In genomic region chr1:170549059-170549458, GRCm38 (mm10) we compare ENCODE assay signal across 9 mouse cellular contexts. TPM values are rescaled to one million over a fixed set of nuclear protein-coding genes. Genes with fewer than 3 reads are reported as not detected.
DNase-seq lines count a peak whose midpoint lies in the region; ATAC-seq and TF ChIP-seq lines count a peak whose summit lies in the region.
"Had no signal": no experiment of that assay in that cellular context is flagged by ENCODE, and none has a peak within 500 bp of the region (broad histone marks: within the 10 kb centered on the region; RNA-seq: fewer than 3 reads in every experiment).

No protein-coding gene starts in this region.

- no peaks in the 10 kb centered on the region for H3K27me3 ChIP-seq in forebrain, embryonic 13.5 days
- H3K27me3 ChIP-seq in forebrain, embryonic 10.5 days (ENCODE audit: poor library complexity, severe bottlenecking): no peaks in the 10 kb centered on the region
- H3K27me3 ChIP-seq in midbrain, postnatal 0 days (ENCODE audit: insufficient read depth, low read length): no peaks in the 10 kb centered on the region
- no peaks in the 10 kb centered on the region for H3K27me3 ChIP-seq in midbrain, embryonic 13.5 days
- no peaks in the 10 kb centered on the region for H3K27me3 ChIP-seq in heart, embryonic 16.5 days (ENCODE audit: control insufficient read depth, insufficient read depth, low read length)
- no peaks in the 10 kb centered on the region for H3K27me3 ChIP-seq in lung, embryonic 15.5 days

- peak overlapping the region; percentile 8; the same call in 1 of the 2 replicates for H3K27ac ChIP-seq in forebrain, embryonic 13.5 days
- H3K27ac ChIP-seq in forebrain, embryonic 10.5 days: no peak overlapping the region
- H3K27ac ChIP-seq in midbrain, postnatal 0 days (ENCODE audit: low read depth, low read length): no peak overlapping the region
- no peak overlapping the region for H3K27ac ChIP-seq in midbrain, embryonic 13.5 days
- 0 out of 2 replicates have a peak overlapping the region, but pooled peaks have one; percentile 50 for H3K27ac ChIP-seq in heart, embryonic 16.5 days (ENCODE audit: low read length)
- H3K27ac ChIP-seq in lung, embryonic 15.5 days: no peak overlapping the region
- H3K27ac ChIP-seq: kidney, postnatal 0 days had no signal

- no peak overlapping the region for H3K9ac ChIP-seq in forebrain, embryonic 13.5 days
- no peak overlapping the region for H3K9ac ChIP-seq in midbrain, postnatal 0 days (replicated peaks; ENCODE audit: low read length, poor library complexity, severe bottlenecking)
- no peak overlapping the region for H3K9ac ChIP-seq in midbrain, embryonic 13.5 days (replicated peaks)
- H3K9ac ChIP-seq in heart, embryonic 16.5 days (ENCODE audit: low read length): no peak overlapping the region
- no peak overlapping the region for H3K9ac ChIP-seq in lung, embryonic 15.5 days

- 0 out of 2 replicates have a peak, but pooled peaks cover 4% of the 10 kb centered on the region for H3K9me3 ChIP-seq in forebrain, embryonic 13.5 days (replicated peaks)
- H3K9me3 ChIP-seq in forebrain, embryonic 10.5 days: no peaks in the 10 kb centered on the region; the same call in 1 of the 2 replicates
- peaks cover 4% of the 10 kb centered on the region; the same call in 1 of the 2 replicates for H3K9me3 ChIP-seq in midbrain, postnatal 0 days (ENCODE audit: low read length)
- no peaks in the 10 kb centered on the region for H3K9me3 ChIP-seq in midbrain, embryonic 13.5 days
- H3K9me3 ChIP-seq in heart, embryonic 16.5 days (replicated peaks; ENCODE audit: control insufficient read depth, low read length): no peaks in the 10 kb centered on the region
- H3K9me3 ChIP-seq in lung, embryonic 15.5 days: no peaks in the 10 kb centered on the region

- peaks cover 22% of the 10 kb centered on the region for H3K4me1 ChIP-seq in forebrain, embryonic 13.5 days
- H3K4me1 ChIP-seq in forebrain, embryonic 10.5 days: peaks cover 11% of the 10 kb centered on the region
- H3K4me1 ChIP-seq in midbrain, postnatal 0 days (ENCODE audit: insufficient read depth, low read length): peaks cover 4% of the 10 kb centered on the region; the same call in 1 of the 2 replicates
- no peaks in the 10 kb centered on the region for H3K4me1 ChIP-seq in midbrain, embryonic 13.5 days (replicated peaks)
- peaks cover 37% of the 10 kb centered on the region for H3K4me1 ChIP-seq in heart, embryonic 16.5 days (ENCODE audit: control insufficient read depth, insufficient read depth, low read length)
- H3K4me1 ChIP-seq in lung, embryonic 15.5 days: peaks cover 19% of the 10 kb centered on the region

- TF ChIP-seq CTCF in midbrain, postnatal 0 days (IDR thresholded peaks at IDR 0.05): no peak

- WGBS in forebrain, embryonic 13.5 days: 47% methylated on average over 9 of the region's 9 CpGs
- WGBS in forebrain, embryonic 10.5 days: 71% methylated on average over 9 of the region's 9 CpGs
- 34% methylated on average over 9 of the region's 9 CpGs for WGBS in midbrain, postnatal 0 days
- WGBS in midbrain, embryonic 13.5 days: 53% methylated on average over 9 of the region's 9 CpGs
- 48% methylated on average over 9 of the region's 9 CpGs for WGBS in heart, embryonic 16.5 days
- 26% methylated on average over 9 of the region's 9 CpGs for WGBS in lung, embryonic 15.5 days

- DNase-seq in forebrain, embryonic 10.5 days (ENCODE audit: extremely low spot score, low spot score): no peak
- DNase-seq in midbrain, postnatal 0 days (ENCODE audit: low spot score): peak; percentile 92
- no peak for DNase-seq in spleen, postnatal 4 days (ENCODE audit: low spot score in 2 of 2)
- DNase-seq in frontal cortex, postnatal 14 days (ENCODE audit: low spot score in 2 of 2): no peak

- no peak overlapping the region for H3K4me2 ChIP-seq in forebrain, embryonic 13.5 days
- no peak overlapping the region for H3K4me2 ChIP-seq in midbrain, postnatal 0 days (ENCODE audit: low read depth, low read length, poor library complexity, severe bottlenecking)
- no peak overlapping the region for H3K4me2 ChIP-seq in midbrain, embryonic 13.5 days (replicated peaks)
- peak overlapping the region; percentile 27; the same call in 1 of the 2 replicates for H3K4me2 ChIP-seq in heart, embryonic 16.5 days (ENCODE audit: low read depth, low read length)
- H3K4me2 ChIP-seq in lung, embryonic 15.5 days: peak overlapping the region; percentile 21

- H3K36me3 ChIP-seq in forebrain, embryonic 13.5 days (ENCODE audit: poor library complexity, severe bottlenecking): no peaks in the 10 kb centered on the region
- no peaks in the 10 kb centered on the region; the same call in 1 of the 2 replicates for H3K36me3 ChIP-seq in forebrain, embryonic 10.5 days (replicated peaks)
- no peaks in the 10 kb centered on the region for H3K36me3 ChIP-seq in midbrain, postnatal 0 days (ENCODE audit: insufficient read depth, low read length)
- no peaks in the 10 kb centered on the region for H3K36me3 ChIP-seq in midbrain, embryonic 13.5 days
- no peaks in the 10 kb centered on the region; the same call in 1 of the 2 replicates for H3K36me3 ChIP-seq in heart, embryonic 16.5 days (ENCODE audit: control insufficient read depth, insufficient read depth)
- H3K36me3 ChIP-seq in lung, embryonic 15.5 days: no peaks in the 10 kb centered on the region

- no peak overlapping the region for H3K4me3 ChIP-seq in forebrain, embryonic 13.5 days
- no peak overlapping the region for H3K4me3 ChIP-seq in forebrain, embryonic 10.5 days
- no peak overlapping the region for H3K4me3 ChIP-seq in midbrain, postnatal 0 days (ENCODE audit: low read depth, low read length)
- H3K4me3 ChIP-seq in midbrain, embryonic 13.5 days (replicated peaks): no peak overlapping the region
- no peak overlapping the region for H3K4me3 ChIP-seq in heart, embryonic 16.5 days (ENCODE audit: low read length)
- no peak overlapping the region for H3K4me3 ChIP-seq in lung, embryonic 15.5 days

- peak; percentile 64; the same call in 1 of the 2 replicates for ATAC-seq in forebrain, embryonic 13.5 days
- peak; percentile 25; the same call in 1 of the 2 replicates for ATAC-seq in midbrain, postnatal 0 days (ENCODE audit: low FRiP score)
- no peak for ATAC-seq in midbrain, embryonic 13.5 days
- no peak for ATAC-seq in heart, embryonic 16.5 days (replicated peaks; ENCODE audit: extremely low read depth, insufficient read depth, low FRiP score)
- ATAC-seq in lung, embryonic 15.5 days (ENCODE audit: borderline replicate concordance, extremely low read depth, low FRiP score, low TSS enrichment): peak; percentile 73; the same call in 1 of the 2 replicates

RNA-seq across cellular contexts. Expression of gene Nos1ap, which starts 40.6 kb away (rescaled TPM):
- polyA plus RNA-seq in forebrain, embryonic 13.5 days (2015; fragmentation: Nextera tagmentation; extraction: Ambion mirVana): 21.0 and 22.3 TPM in 2 replicates
- polyA plus RNA-seq in forebrain, embryonic 10.5 days (2016; fragmentation: Nextera tagmentation; extraction: Ambion mirVana): 9.8 and 10.5 TPM in 2 replicates
- total RNA-seq in midbrain, postnatal 0 days (2014; rRNA removed): 8.8 and 24.0 TPM in 2 replicates
- 12.3 and 18.4 TPM in 2 replicates for polyA plus RNA-seq in midbrain, postnatal 0 days (2015; fragmentation: Nextera tagmentation; extraction: Ambion mirVana)
- 16.4 and 17.2 TPM in 2 replicates for polyA plus RNA-seq in midbrain, embryonic 13.5 days (2015; fragmentation: Nextera tagmentation; extraction: Ambion mirVana)
- polyA plus RNA-seq in heart, embryonic 16.5 days (2015; fragmentation: Nextera tagmentation; extraction: Ambion mirVana): 14.6 and 15.9 TPM in 2 replicates
- polyA plus RNA-seq in lung, embryonic 15.5 days (2015; fragmentation: Nextera tagmentation; extraction: Ambion mirVana): 8.8 and 10.6 TPM in 2 replicates

Comparison
In these comparisons a context has a peak if more than half of its experiments do, and no peak if none do; other contexts are left out.
1. ATAC-seq: peak in forebrain, embryonic 13.5 days (single experiment), midbrain, postnatal 0 days (single experiment) and lung, embryonic 15.5 days (single experiment); none in midbrain, embryonic 13.5 days (single experiment) and heart, embryonic 16.5 days (single experiment).
2. H3K27ac ChIP-seq: peak in forebrain, embryonic 13.5 days (single experiment) and heart, embryonic 16.5 days (single experiment); none in forebrain, embryonic 10.5 days (single experiment), midbrain, postnatal 0 days (single experiment), midbrain, embryonic 13.5 days (single experiment) and lung, embryonic 15.5 days (single experiment).
3. H3K4me2 ChIP-seq: peak in heart, embryonic 16.5 days (single experiment) and lung, embryonic 15.5 days (single experiment); none in forebrain, embryonic 13.5 days (single experiment), midbrain, postnatal 0 days (single experiment) and midbrain, embryonic 13.5 days (single experiment).